Mouse (Mus musculus) heart, embryonic 13.5 days (tissue): ENCODE measurements around the gene Cpvl. TPM values are rescaled to one million over a fixed set of nuclear protein-coding genes. Genes with fewer than 3 reads are reported as not detected.

Experiments
- ATAC-seq: fragments of 200-750 bp; cut with Nextera tagmentation; 2 replicates; pipeline ENCODE4 v1.8.0; 2017; ENCODE audit warnings: moderate TSS enrichment; ENCODE audit not compliant: insufficient number of reproducible peaks, low FRiP score, low TSS enrichment; ENCODE audit errors: extremely low read depth
- H3K27ac ChIP-seq: fragments of 300-500 bp; sonication (generic); replicated peaks from 2 replicates; pipeline ENCODE4 v1.5.1; 2015; ENCODE audit warnings: moderate library complexity, mild to moderate bottlenecking, inconsistent platforms
- H3K27me3 ChIP-seq: fragments of 300-500 bp; sonication (generic); replicated peaks from 2 replicates; pipeline ENCODE4 v1.6.1; 2015; ENCODE audit warnings: mild to moderate bottlenecking, inconsistent platforms
- H3K36me3 ChIP-seq: fragments of 300-500 bp; sonication (generic); 2 replicates; pipeline ENCODE4 v1.6.1; 2015; ENCODE audit warnings: mild to moderate bottlenecking, inconsistent platforms
- H3K4me1 ChIP-seq: fragments of 300-500 bp; sonication (generic); 2 replicates; pipeline ENCODE4 v1.6.1; 2015; ENCODE audit warnings: inconsistent platforms
- H3K4me2 ChIP-seq: fragments of 300-500 bp; sonication (generic); 2 replicates; pipeline ENCODE4 v1.6.1; 2015; ENCODE audit warnings: inconsistent platforms, mild to moderate bottlenecking, moderate library complexity
- H3K4me3 ChIP-seq: fragments of 300-500 bp; sonication (generic); 2 replicates; pipeline ENCODE4 v1.5.1; 2015; ENCODE audit warnings: moderate library complexity, mild to moderate bottlenecking, inconsistent platforms
- H3K9ac ChIP-seq: fragments of 300-500 bp; sonication (generic); 2 replicates; pipeline ENCODE4 v1.6.1; 2015; ENCODE audit warnings: inconsistent platforms, mild to moderate bottlenecking, moderate library complexity
- H3K9me3 ChIP-seq: fragments of 300-500 bp; sonication (generic); 2 replicates; pipeline ENCODE4 v1.6.1; 2016; ENCODE audit warnings: inconsistent platforms
- WGBS: fragments of 180-500 bp; shearing (Covaris S2); methylation state at CpG from one replicate; pipeline ENCODE4 v1.1.7; 2015; ENCODE audit warnings: mixed read lengths; 5-methylcytosine and 5-hydroxymethylcytosine counted together
- polyA plus RNA-seq: library from polyadenylated mRNA; unstranded; fragments of >200 nt; fragmentation: Nextera tagmentation; extraction: Ambion mirVana; gene quantifications from 2 replicates; pipeline ENCODE4 v1.2.1, GENCODE M21; 2015

Cpvl gene
- polyA plus RNA-seq, 1 experiment from 2014 or later: not detected

DNA sequence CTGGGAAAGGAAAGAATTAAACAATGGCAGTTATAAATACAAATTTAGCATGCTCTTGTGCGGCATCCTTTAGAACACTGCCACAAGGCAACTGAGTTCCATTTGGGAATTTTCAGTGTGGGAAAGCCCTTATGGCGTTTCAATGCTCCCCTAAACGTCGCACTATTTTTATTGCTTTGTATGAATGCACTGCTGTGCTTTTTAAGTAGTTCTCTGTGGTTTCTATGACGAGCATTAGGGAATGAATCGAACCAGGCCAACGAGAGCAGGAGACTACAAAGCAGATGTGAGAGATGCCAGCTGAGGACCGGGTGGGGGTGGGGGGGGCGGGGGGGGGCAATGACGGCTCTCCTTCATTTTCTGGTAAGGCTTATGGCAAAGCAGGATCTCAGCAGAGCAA is 96.8 kb downstream of the Cpvl start:
- Histone ChIP-seq H3K27ac (no peak overlapping the region), H3K27me3 (no peaks in the 10 kb centered on the region), H3K9ac (no peak overlapping the region), H3K4me2 (no peak overlapping the region), H3K36me3 (no peaks in the 10 kb centered on the region), H3K4me1 (peaks cover 5% of the 10 kb centered on the region), H3K9me3 (no peaks in the 10 kb centered on the region), H3K4me3 (no peak overlapping the region)
- no peak for ATAC-seq
- WGBS: 68% methylated on average over 10 of the region's 10 CpGs

DNA sequence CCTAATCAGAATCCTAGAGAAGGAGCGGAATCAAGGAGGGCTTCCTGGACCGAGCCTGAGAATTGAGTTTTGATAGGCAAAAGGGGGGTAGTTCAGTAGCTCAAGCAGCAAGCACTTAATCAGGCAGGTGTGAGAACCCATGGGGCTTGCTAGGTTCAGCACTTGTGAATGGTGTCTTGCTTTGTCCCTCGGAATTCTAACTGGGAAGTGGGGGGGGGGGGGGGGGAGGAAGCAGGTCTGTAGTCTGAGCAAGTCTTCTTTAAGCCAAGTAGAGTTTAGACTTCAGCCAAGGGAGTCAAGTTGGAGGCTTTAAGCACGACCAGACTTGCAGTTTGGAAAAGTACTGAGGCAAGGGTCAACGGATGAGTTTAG is 97.2 kb downstream of the Cpvl start:
- no peaks in the 10 kb centered on the region for H3K9me3 ChIP-seq
- H3K27ac ChIP-seq: no peak overlapping the region
- H3K4me3 ChIP-seq: peak overlapping the region; percentile 32; the same call in 1 of the 2 replicates
- peaks cover 5% of the 10 kb centered on the region for H3K4me1 ChIP-seq
- no peak overlapping the region for H3K9ac ChIP-seq
- H3K4me2 ChIP-seq: peak overlapping the region; percentile 53
- no peak for ATAC-seq
- H3K36me3 ChIP-seq: no peaks in the 10 kb centered on the region
- H3K27me3 ChIP-seq: no peaks in the 10 kb centered on the region
- WGBS: 35% methylated on average over 5 of the region's 5 CpGs

DNA sequence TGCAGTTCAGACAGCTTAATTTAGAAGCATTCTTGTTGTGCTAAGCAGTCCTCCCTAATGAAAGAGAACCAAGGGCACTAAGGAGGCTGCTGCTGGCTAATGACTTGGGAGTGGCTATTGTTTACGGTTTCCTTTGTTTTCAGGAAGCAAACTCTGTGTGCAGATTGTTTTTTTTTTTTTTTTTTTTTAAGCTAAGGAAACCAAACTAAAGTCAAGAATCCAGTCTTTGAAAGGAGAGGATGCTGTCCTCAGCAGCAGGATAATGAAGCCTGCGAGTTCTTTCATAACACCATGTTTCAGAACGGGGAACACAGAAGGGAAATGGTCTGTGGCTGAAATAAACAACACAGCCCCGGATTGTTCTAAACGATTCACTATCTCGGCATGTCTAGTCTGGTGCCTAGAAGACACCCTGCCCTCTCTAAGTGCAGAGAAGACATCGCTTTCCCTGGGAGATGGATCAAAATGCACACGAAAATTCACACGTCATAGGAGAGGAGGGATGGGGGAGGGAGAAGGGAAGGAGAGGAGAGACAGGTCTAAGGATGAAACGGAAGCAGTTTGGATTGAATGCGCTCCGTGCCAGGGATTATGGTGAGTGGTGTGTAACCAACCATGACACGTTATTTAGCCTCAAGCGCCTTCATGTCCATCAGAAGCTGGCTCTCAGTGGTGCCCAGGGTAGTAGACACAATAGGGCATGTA is 97.8 kb downstream of the Cpvl start:
- H3K36me3 ChIP-seq: no peaks in the 10 kb centered on the region
- H3K4me2 ChIP-seq: peak overlapping the region; percentile 53
- ATAC-seq: no peak
- 34% methylated on average over 14 of the region's 14 CpGs for WGBS
- no peak overlapping the region for H3K27ac ChIP-seq
- peak overlapping the region; percentile 32 for H3K4me3 ChIP-seq
- H3K4me1 ChIP-seq: peaks cover 5% of the 10 kb centered on the region
- H3K9ac ChIP-seq: 0 out of 2 replicates have a peak overlapping the region, but pooled peaks have one; percentile 37
- H3K27me3 ChIP-seq: no peaks in the 10 kb centered on the region
- no peaks in the 10 kb centered on the region for H3K9me3 ChIP-seq

DNA sequence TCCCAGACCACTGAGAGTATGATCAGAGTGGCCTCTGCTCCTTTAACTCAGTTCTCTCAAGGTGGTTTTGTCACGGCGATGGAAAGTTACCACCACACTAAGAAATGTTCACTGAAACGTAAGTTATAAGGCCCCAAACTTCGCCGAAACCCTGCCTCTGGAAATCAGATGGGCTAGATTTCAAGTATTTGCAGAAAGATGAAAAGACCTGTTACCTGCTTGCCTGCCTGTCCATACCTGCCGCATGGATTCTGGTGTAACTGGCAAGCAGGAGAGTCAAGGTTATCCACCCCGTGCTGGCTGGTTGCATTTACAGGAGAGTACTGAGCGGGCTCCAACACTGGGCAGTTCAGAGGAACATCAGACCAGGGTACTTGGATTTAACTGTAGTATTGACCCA is 98.9 kb downstream of the Cpvl start:
- no peak overlapping the region for H3K4me3 ChIP-seq
- no peak overlapping the region for H3K4me2 ChIP-seq
- ATAC-seq: no peak
- no peaks in the 10 kb centered on the region for H3K9me3 ChIP-seq
- H3K36me3 ChIP-seq: no peaks in the 10 kb centered on the region
- no peaks in the 10 kb centered on the region for H3K27me3 ChIP-seq
- 75% methylated on average over 8 of the region's 8 CpGs for WGBS
- peaks cover 5% of the 10 kb centered on the region for H3K4me1 ChIP-seq
- no peak overlapping the region for H3K9ac ChIP-seq
- H3K27ac ChIP-seq: no peak overlapping the region

DNA sequence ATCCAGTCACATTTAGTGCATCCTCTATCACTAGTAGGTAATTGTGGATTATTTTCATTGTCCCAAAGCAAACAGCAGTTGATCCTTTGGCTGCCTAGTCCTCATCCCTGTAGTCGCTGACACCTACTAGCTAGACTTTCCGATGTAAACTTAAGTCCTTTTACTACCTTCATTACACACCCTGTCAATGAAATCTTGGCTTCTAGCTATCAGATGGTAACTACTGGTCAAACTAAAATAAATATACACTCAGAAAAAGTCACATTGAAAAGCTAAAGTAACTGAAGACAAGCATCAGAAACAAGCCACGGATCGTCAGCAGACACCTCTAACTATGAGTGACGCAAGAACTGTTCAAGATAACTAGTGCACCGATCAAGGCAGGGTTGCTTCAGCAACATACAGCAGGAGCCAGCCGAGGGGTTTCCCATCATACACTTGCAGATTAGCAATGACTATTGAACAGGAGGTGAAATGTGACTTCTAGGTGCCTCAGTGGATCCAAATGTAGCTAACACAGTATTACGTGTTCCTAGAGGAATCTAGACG is 103.5 kb downstream of the Cpvl start:
- ATAC-seq: no peak
- H3K4me3 ChIP-seq: no peak overlapping the region
- 0 out of 2 replicates have a peak, but pooled peaks cover 7% of the 10 kb centered on the region for H3K27me3 ChIP-seq
- no peak overlapping the region for H3K4me2 ChIP-seq
- no peak overlapping the region for H3K27ac ChIP-seq
- H3K9me3 ChIP-seq: no peaks in the 10 kb centered on the region
- H3K36me3 ChIP-seq: no peaks in the 10 kb centered on the region
- no peaks in the 10 kb centered on the region for H3K4me1 ChIP-seq
- no peak overlapping the region for H3K9ac ChIP-seq
- WGBS: 47% methylated on average over 9 of the region's 9 CpGs

DNA sequence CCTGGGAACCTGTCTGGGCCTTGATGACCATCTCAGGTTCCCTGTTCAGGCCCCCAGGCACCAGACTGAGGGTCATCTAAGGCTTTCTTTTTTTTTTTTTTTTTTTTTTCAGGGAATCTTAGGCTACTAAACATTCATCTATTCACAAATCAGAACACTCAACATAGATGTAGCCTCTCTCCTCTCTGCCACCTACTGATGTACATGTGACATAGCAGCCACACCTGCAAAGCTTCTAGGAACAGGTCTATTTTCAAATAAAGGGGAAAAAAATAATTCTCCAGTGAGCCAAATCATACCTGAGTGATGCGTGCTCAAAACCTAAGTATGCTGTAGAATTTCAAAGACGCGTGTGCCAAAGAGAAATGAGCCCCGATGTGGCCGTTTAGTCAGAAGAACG is 106.6 kb downstream of the Cpvl start:
- H3K27me3 ChIP-seq: 0 out of 2 replicates have a peak, but pooled peaks cover 7% of the 10 kb centered on the region
- H3K36me3 ChIP-seq: no peaks in the 10 kb centered on the region
- peaks cover 4% of the 10 kb centered on the region for H3K9me3 ChIP-seq
- no peaks in the 10 kb centered on the region for H3K4me1 ChIP-seq
- no peak overlapping the region for H3K4me3 ChIP-seq
- no peak overlapping the region for H3K9ac ChIP-seq
- ATAC-seq: no peak
- 92% methylated on average over 6 of the region's 6 CpGs for WGBS
- no peak overlapping the region for H3K27ac ChIP-seq
- H3K4me2 ChIP-seq: no peak overlapping the region

DNA sequence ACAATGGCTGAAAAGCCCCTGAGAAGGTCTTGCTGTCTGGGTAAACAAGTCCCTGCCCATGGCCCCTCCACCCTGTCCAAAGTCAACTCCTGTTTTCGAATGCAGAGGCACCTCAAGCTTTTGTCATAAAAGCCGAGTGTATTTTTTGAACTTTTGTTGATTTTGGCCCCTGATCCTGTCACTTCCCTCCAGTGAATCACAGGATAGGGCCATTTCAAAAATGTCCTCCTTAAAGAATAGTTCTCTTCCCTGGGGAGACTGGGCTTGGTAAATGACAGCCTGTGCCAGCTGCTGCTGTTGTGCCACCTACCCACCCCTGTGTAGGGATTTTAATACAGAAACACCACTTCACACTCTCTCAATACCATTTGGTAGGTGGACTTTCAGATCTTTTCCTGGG is 115.5 kb downstream of the Cpvl start:
- H3K36me3 ChIP-seq: no peaks in the 10 kb centered on the region
- no peaks in the 10 kb centered on the region for H3K4me1 ChIP-seq
- no peak for ATAC-seq
- H3K9me3 ChIP-seq: no peaks in the 10 kb centered on the region
- H3K4me2 ChIP-seq: no peak overlapping the region
- 40% methylated on average over 2 of the region's 2 CpGs for WGBS
- no peak overlapping the region for H3K27ac ChIP-seq
- H3K9ac ChIP-seq: no peak overlapping the region
- no peak overlapping the region for H3K4me3 ChIP-seq
- H3K27me3 ChIP-seq: no peaks in the 10 kb centered on the region

DNA sequence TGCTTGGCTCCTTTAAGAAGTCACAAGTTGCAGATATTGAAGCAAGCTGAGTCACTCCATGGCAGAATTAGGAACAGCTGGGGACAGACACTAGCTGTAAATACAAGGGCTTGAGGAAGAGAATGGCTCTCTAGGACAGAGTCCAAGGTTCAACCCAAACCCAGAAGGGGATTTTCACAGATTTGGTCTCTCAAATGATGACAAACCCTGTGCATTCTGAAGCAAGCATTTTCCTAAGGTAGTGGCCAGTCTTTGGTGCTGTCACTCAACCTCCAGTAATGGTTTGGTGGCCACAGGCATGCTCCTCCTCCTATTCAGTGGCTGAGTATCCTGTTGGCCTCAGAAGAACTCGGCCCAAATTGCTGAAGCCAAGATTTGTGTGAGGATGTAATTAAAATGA is 119.4 kb downstream of the Cpvl start:
- Histone ChIP-seq H3K4me3 (no peak overlapping the region), H3K9me3 (no peaks in the 10 kb centered on the region), H3K9ac (no peak overlapping the region), H3K27ac (no peak overlapping the region), H3K4me1 (no peaks in the 10 kb centered on the region), H3K27me3 (no peaks in the 10 kb centered on the region), H3K4me2 (no peak overlapping the region), H3K36me3 (no peaks in the 10 kb centered on the region)
- ATAC-seq: no peak
- 58% methylated on average over 1 of the region's 1 CpGs for WGBS

DNA sequence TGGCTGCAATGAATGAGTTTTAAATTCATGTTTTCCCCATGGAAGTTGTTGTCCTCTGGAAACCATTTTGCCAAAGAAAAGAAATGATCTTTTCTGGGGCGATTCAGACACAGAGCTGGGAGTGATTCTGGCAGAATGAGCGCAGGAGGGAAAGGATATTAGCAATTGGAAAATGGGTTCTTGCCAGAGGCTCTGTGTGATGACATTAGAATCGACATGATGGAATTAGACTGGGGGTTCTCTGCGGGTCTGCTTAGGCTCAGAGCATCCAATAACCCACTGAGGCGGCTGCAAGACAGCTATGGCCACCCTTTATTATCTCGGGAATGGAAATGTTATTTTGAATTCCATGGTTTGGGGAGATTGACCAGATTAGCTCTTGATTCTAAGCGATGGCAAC is 120.6 kb downstream of the Cpvl start:
- WGBS: 66% methylated on average over 7 of the region's 7 CpGs
- Histone ChIP-seq H3K9me3 (no peaks in the 10 kb centered on the region), H3K27me3 (no peaks in the 10 kb centered on the region), H3K27ac (no peak overlapping the region), H3K4me2 (no peak overlapping the region), H3K36me3 (no peaks in the 10 kb centered on the region), H3K9ac (no peak overlapping the region), H3K4me3 (no peak overlapping the region), H3K4me1 (no peaks in the 10 kb centered on the region)
- no peak for ATAC-seq

DNA sequence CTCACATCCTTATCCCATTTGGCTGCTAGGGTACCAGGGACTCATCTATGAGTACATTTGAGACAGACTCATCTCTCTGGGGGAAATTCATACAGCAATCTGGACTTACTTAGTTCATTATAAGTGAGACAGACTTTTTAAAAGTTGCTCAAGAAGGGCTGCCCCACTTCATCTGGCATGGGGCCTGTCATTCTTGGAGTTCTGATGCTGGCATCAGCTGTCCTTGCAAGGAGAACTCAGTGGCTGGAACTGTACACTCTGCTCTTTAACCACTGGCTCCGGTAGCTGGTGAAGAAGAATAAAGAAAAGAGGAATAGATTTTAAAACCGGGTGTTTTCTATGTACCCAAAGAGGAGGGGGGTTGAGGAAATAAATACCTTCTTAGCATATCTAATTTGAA is 121.7 kb downstream of the Cpvl start:
- 70% methylated on average over 2 of the region's 2 CpGs for WGBS
- Histone ChIP-seq H3K4me3 (no peak overlapping the region), H3K36me3 (no peaks in the 10 kb centered on the region), H3K27ac (no peak overlapping the region), H3K4me2 (no peak overlapping the region), H3K27me3 (no peaks in the 10 kb centered on the region), H3K9ac (no peak overlapping the region), H3K4me1 (no peaks in the 10 kb centered on the region), H3K9me3 (no peaks in the 10 kb centered on the region)
- ATAC-seq: no peak

DNA sequence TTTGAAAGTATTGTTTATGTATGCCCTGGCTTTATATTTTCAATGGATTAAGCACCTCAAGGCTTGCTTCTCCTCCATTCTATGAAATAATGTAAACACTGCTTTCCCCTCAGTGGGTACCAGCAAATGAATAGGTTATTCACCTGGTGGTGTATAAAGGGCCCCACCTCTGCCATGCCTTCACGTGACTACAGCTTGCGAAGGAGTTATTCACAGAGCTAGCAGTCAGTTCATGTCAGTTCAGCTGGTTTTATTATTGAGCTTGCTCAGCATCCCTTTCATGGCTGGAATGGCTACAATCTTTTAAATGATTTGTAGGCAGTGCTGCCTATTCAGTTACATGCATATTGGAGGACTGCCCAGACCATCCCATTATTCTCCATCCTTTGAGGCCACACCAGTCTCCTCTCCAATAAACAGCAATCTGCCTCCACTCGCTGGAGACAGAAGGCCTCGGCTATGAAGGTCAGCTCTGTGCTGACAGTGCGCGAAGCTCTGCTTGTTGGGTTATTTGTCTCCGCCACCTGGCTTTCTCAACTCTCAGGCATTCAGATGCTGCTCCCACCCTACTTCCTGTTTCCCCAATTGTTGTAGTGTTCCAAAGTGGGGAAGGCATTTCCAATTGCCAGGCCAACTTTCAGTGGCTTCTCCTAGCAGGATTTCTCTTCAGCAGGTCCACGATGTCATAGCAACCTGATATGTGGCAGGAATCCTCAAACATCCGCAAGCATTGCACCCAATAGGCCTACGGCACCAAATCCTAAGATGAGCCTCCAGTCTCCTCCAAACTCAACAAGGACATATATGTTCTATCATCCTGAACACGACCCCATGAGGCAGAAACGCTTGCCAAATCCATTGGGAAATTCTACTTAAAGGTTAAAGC is 123.3 kb downstream of the Cpvl start:
- Histone ChIP-seq H3K4me2 (no peak overlapping the region), H3K9ac (no peak overlapping the region), H3K4me3 (no peak overlapping the region), H3K4me1 (no peaks in the 10 kb centered on the region), H3K9me3 (no peaks in the 10 kb centered on the region), H3K27me3 (no peaks in the 10 kb centered on the region), H3K27ac (no peak overlapping the region), H3K36me3 (no peaks in the 10 kb centered on the region)
- ATAC-seq: no peak
- 77% methylated on average over 12 of the region's 12 CpGs for WGBS
